Mouse (Mus musculus): ENCODE results near the gene Aamp.
"Not testable (repeated sequence)": the region's sequence is repeated elsewhere in the genome, so short reads cannot be mapped to it uniquely, and the experiment has no call there.

The Aamp gene

GRCm38 (mm10) chr1:74284543-74285160 lies at the start of gene Aamp, which contains the start of gene Pnkd:
Gene Aamp, minus strand, starts transcription at chr1:74284738.
Gene Pnkd, plus strand, starts transcription at chr1:74284930.
- in situ Hi-C loops (cut with MboI; ENCODE audit: low sequenced_read_pairs): no loop called here

- in situ Hi-C loops (cut with MboI; ENCODE audit: low sequenced_read_pairs): no loop called here
These were observed 48.4 kb upstream of the Aamp start for GRCm38 (mm10) chr1:74332930-74333329.

- in situ Hi-C loops (cut with MboI; ENCODE audit: low sequenced_read_pairs): no loop called here
These were observed 47.8 kb upstream of the Aamp start for GRCm38 (mm10) chr1:74332241-74332763.

- in situ Hi-C loops (cut with MboI; ENCODE audit: low sequenced_read_pairs): no loop called here
These were observed 46.6 kb upstream of the Aamp start for GRCm38 (mm10) chr1:74331046-74331681.

- in situ Hi-C loops (cut with MboI; ENCODE audit: low sequenced_read_pairs): no loop called here
These were observed 45.4 kb upstream of the Aamp start for GRCm38 (mm10) chr1:74329899-74330431.

- in situ Hi-C loops (cut with MboI; ENCODE audit: low sequenced_read_pairs): not testable (repeated sequence)
These were observed 42.4 kb upstream of the Aamp start for GRCm38 (mm10) chr1:74326916-74327315.

GRCm38 (mm10) chr1:74321396-74321795 lies 36.9 kb upstream of the Aamp start:
- in situ Hi-C loops (cut with MboI; ENCODE audit: low sequenced_read_pairs): no loop called here

- in situ Hi-C loops (cut with MboI; ENCODE audit: low sequenced_read_pairs): no loop called here
These were observed 34.2 kb upstream of the Aamp start for GRCm38 (mm10) chr1:74318711-74319110.

- in situ Hi-C loops (cut with MboI; ENCODE audit: low sequenced_read_pairs): no loop called here
These were observed 31.7 kb upstream of the Aamp start for GRCm38 (mm10) chr1:74316114-74316827.

- in situ Hi-C loops (cut with MboI; ENCODE audit: low sequenced_read_pairs): no loop called here
These were observed 30.3 kb upstream of the Aamp start for GRCm38 (mm10) chr1:74314796-74315195.

GRCm38 (mm10) chr1:74313049-74313692 lies 28.6 kb upstream of the Aamp start:
- in situ Hi-C loops (cut with MboI; ENCODE audit: low sequenced_read_pairs): no loop called here

GRCm38 (mm10) chr1:74309767-74310166 lies 25.2 kb upstream of the Aamp start:
- in situ Hi-C loops (cut with MboI; ENCODE audit: low sequenced_read_pairs): no loop called here

- in situ Hi-C loops (cut with MboI; ENCODE audit: low sequenced_read_pairs): no loop called here
These were observed 23.7 kb upstream of the Aamp start for GRCm38 (mm10) chr1:74308001-74308964.

GRCm38 (mm10) chr1:74307146-74307545 lies 22.6 kb upstream of the Aamp start:
- in situ Hi-C loops (cut with MboI; ENCODE audit: low sequenced_read_pairs): no loop called here

- in situ Hi-C loops (cut with MboI; ENCODE audit: low sequenced_read_pairs): no loop called here
These were observed 21.0 kb upstream of the Aamp start, which contains the start of gene Tmbim1 for GRCm38 (mm10) chr1:74305522-74305921. Gene Tmbim1, minus strand, starts transcription at chr1:74305622.

- in situ Hi-C loops (cut with MboI; ENCODE audit: low sequenced_read_pairs): no loop called here
These were observed 20.4 kb upstream of the Aamp start for GRCm38 (mm10) chr1:74304946-74305345.

GRCm38 (mm10) chr1:74304339-74304790 lies 19.8 kb upstream of the Aamp start:
- in situ Hi-C loops (cut with MboI; ENCODE audit: low sequenced_read_pairs): no loop called here

GRCm38 (mm10) chr1:74303509-74304338 lies 19.2 kb upstream of the Aamp start:
- in situ Hi-C loops (cut with MboI; ENCODE audit: low sequenced_read_pairs): no loop called here

GRCm38 (mm10) chr1:74302835-74303234 lies 18.3 kb upstream of the Aamp start:
- in situ Hi-C loops (cut with MboI; ENCODE audit: low sequenced_read_pairs): no loop called here

Measured in CH12F3 (cell line).